Mouse (Mus musculus) CD4-positive helper T cell, adult 2 months (primary cell): ENCODE measurements around the gene Stra6.

Experiments
- DNase-seq: peaks from one replicate; pipeline ENCODE4 v3.0.0-alpha.2; 2012; ENCODE audit warnings: low read depth, missing footprints, low spot score

Gene Stra6

DNA sequence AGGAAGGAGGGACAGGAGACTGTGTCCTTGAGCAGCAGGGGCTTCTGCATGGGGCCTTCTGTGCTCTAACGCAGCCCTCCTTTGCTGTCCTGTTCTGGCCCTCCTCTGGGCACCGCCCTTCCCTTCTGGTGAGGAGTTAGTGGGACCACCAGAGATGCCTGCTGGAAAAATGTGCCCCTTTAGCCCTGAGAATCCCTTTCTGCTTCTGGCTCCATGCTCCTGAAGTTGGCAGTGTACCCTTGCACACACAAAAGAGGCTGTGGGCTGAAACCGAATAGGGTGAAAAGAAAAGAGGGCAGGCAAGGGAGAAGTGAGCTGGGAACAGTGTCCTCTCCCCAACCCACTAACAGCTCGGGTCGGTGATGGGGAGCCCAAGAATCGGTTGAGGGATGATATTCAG, 14.4 kb upstream of the Stra6 start:
- no peak for DNase-seq

DNA sequence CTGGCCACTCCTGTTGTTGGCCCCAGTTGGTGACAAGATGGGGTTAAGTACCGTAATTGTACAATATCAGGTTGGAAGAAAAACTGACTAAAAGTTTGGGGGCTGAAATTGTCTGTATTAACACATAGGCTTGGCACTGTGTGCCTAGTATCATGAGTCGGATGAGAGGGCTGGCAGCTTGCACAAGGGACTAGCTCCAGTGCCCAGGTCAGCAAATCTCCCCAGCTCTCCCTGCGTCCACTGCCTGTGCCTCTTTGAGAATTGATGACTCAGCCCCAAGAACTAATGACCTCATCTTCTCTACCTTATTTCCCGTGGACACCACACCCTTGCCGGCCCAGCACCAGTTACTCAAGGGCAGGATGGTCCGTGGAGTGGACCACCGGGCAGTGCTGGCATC, 13.7 kb upstream of the Stra6 start:
- DNase-seq, result no peak

DNA sequence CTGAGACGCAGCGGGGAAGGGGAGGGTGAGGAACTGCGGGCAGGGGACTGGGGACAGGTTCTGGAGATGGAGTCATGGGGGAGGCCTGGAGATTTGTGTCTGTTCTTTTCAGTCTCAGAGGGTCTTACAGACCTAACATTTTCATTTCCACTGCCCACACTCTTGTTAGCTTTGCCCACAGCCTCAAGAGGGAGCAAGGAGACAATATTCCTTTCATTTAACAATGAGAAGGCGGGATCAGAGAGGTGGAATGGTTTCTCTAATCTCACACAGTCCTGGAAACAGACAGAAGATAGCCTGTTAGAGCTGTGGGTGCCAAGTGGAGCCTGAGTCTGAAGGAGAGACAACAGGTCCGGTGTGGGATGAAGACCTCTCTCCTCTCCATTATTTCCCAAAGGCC, 11.7 kb upstream of the Stra6 start:
- no peak for DNase-seq

DNA sequence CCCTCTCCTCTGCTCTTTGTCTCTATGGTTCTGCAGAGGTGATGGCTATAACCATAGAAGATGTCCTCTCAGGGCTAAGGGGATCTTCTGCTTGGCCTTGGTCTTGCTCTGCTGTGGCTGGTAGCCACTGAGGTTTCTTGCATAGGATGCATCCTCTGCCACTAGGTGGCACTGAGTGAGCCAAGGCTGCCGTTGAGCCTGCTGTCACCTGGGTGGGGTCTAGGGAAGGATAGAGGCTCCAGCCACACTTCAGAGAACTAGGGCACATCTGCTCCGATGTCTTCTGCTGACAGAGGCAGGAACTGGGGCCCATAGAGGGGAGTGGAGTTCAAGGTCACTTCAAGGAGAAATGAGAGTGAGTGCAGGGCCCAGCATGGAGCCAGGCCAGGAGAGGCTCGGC, 10.5 kb upstream of the Stra6 start:
- DNase-seq, result peak; percentile 37

DNA sequence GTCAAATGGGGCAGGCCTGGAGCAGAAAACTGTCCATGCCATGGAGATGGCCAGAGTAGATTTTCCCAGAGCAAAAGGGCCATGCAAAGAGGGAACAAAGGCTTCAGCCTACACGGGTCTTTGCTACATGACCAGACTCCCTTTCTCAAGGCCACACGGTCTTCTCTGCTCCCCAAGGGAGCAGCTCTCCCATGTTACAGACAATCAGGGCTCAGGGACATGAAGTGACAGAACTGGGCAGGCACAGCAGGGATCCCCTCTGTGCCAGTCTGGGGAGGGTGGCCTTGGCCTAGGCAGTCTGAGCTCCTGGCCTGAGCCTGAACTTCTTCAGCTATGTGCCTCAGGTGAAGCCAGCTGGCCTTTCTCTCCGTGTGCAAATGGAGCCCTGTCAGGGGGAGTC, 10.0 kb upstream of the Stra6 start:
- no peak for DNase-seq

DNA sequence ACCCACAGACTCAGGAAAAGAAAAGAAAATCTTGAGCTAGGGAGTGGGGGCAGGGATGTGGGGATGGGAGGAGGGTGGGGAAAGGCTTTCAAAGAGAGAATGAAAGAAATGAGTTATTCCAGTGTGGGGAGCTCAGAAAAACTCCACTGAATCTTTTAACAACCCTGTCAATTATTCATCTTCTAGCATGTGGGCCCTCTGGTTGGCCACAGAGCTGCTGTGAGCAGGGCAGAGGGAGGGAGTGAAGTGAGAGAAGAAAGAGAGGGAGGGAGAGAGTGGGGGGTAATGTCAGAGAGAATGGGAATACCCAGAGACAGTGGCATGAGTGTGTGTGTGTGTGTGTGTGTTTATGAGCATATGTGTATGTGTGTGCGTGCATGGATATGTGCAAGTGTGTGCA, 9.6 kb upstream of the Stra6 start:
- no peak for DNase-seq

DNA sequence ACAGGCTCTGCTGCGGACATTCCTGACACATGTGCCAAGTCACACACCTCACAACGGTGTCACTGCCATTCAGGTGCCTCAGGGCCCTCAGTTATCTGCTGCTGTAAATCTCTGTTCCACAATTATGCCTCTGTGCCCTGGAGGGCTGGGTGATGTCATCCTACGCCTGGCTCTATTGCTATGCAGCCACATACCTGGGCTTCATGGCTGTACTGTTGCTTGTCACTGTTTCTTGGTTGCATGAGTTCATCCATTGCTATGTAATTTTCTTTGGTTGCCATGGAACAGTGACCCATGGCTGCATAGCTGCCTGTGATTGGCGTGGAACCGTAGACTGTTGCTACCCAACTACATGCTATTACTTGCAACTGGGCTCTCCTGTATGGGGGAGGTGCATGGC, 7.9 kb upstream of the Stra6 start:
- no peak for DNase-seq

DNA sequence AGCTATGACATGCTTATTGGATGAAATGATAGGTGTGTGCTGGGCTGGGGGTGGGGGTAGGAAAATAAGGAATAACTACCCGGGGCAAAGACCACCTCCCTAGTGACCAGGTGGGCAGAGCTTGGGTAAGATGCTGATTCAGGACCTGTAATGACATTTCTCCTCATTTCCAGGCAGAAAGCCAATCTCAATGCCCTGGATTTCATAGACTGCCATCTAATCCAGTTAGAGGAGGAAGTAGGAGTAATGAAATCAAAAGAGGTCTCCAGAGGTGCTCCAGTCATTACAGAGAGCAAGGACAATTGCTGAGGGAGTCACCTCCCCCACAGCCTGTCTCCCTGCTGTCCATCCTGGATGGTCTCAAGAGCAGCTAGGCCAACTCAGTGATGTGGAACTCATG, 3.7 kb upstream of the Stra6 start:
- DNase-seq, result no peak

DNA sequence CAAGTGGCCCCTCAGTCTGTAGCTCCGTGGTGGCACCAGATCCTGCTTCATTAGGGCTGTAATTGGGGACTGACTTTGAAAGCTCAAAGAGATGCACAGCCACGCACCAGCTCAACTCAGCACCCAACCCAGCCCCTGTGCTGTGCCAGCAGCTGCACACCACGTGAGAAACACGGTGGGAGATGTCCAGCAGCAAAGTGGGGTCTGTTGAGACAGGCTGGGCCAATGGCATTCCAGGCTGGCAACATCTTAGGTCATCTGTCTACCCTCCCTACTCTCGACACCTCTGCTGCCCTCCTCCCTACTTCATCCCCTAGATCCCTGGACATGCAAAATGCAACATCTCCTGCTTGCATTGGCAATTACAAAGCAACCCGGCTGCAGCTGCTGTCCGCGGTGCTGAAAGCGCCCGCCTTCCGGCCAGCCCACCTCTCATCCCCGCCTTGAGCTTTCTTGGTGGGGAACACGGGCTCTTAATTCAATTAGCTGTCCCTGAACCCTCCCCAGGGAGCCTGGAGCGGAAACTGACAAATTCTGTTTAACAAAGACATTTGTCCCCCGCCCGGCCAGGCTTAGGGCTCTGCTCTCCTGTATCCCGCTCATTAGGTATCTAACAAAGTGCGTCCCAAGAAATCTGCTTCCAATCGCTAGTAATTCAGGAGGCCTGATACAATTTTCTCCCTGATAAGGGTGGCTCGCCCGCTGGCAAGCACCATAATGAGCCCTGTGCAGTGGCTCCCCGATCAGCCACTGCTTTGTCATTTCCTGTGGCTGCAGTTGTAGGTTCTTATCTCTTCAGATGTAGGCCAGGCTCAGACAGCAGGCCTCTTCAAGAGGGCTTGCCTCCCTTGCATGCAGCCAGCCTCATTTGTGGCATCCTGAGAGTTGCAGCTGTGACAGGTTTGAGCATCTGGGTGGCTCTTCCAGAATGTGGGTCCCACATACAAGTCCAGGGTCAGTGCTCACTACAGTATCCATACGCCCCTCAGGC, 2.6 kb upstream of the Stra6 start:
- peak; percentile 24 for DNase-seq

DNA sequence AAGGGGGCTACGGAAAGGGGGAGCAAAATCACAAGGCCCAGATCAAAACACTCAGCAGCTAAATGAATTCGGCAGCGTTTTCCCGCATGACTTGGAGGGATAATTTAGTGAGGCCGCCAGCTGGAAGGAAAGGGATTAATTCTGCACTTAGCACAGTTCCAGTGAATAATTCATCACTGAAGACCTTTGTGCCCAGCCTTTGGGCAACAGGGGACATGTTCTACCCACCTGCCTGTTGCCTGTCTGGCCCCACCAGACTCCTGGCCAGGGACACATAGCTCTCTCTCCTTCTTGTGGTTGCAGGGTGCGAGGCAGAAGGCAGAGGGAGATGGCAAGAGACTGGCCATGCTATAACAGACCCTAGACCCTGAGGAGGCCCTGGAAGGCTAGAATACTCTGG, 1.9 kb downstream of the Stra6 start:
- no peak for DNase-seq

DNA sequence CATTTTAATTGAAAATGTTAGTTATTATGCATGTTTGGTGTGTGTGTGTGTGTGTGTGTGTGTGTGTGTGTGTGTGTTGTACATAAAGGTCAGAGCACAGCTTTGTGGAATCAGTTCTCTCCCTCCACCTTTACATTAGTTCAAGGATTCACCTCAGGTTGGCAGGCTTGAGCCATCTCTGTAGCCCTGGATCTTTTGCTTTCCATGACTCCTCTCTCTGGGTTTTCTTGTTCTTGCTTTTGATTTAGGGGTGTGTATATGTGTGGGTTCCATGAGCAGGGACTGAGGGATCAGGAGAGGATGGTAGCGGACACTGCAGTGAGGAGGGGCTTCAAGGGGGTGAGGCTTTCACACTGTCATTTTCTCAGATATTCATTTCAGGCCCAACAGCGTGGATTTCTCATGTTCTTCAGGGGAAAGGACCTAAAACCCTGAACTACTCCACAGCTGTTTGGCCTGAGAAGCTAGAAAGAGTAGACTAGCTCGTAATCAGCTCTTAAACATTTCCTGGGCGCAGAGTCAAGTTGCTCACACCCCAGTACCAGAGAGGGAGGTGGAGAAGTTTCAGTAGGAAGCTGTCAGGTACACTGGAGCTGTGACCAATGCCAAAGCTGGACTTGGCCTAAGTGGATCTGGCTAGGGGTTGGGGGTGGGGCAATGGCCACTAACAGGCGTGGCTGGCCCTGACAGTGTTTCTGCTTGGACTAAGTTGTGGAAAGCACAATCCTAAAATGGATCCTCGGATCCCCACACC, 2.6 kb downstream of the Stra6 start:
- no peak for DNase-seq

DNA sequence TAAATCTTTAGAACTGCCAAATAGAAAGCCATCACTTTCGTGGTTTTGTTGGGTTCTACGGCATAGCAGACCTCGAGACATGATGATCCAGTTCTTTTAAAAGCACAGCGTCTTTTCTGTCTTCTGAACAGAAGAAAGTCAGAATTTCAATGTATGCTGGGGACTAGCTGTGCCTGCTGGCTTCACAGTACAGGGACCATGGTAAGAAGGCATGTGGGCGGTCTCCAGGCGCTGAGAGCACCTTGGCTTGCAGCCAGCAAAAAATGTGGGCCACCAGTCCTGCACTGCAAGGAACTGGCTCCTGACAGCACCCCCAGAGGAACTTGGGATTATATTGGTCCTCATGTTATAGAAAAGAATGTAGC, 3.1 kb downstream of the Stra6 start:
- no peak for DNase-seq

DNA sequence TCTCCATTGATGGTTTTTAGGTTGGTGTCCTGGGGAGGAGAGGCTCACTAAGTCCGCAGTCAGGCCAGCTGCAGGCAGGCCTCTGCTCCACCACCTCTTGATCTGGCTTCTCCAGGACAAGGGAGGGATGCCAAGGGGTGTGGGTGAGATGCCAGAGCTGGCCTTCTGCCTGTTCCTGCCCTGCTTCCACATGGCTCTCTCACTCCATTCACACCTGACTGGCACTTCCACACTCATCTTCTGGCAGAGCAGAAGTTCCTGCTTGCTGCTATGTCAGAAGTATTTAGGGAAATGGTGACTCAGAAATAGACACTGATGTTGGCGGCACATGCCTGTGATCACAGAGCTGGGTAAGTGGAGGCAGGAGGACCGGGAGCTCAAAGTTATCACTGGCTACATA, 4.0 kb downstream of the Stra6 start:
- no peak for DNase-seq

DNA sequence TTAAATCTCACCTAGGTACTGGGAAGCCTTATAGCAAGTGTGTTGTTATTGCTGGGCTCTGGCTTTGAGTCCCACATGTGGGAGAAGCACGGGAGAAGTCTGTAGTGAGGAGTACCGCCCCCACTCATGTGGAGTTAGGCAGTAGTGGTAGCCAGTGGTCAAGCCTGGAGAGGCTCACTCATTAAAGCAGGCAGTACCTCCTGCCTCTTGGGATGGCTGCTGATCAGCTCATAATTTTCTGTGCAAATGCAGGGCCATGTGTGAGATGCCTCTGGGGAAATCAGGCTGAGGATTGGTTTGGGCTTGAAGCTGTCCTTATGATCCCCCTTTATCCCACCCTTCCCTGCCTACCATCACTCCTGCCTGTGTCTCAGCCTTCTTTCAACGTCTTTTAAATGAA, 11.0 kb downstream of the Stra6 start:
- no peak for DNase-seq

DNA sequence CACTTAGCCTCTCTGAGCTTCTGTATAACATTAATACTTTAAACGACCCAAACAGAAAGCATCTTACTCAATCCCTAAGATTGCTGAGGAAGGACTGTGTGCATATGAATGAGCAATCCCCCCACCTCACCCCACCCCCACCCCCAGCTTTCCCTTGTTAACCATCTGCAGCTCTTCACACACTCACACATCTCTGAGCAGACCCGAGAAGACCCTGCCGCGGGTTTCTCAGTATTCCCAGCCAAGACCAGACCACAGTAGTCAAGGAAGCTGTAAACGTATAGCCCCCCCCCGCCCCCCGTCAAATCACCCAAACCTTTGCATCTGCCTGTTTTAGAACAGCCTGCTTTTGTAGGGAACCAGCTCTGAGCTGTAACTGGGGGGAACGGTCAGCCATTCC, 21.0 kb downstream of the Stra6 start:
- DNase-seq, result no peak

DNA sequence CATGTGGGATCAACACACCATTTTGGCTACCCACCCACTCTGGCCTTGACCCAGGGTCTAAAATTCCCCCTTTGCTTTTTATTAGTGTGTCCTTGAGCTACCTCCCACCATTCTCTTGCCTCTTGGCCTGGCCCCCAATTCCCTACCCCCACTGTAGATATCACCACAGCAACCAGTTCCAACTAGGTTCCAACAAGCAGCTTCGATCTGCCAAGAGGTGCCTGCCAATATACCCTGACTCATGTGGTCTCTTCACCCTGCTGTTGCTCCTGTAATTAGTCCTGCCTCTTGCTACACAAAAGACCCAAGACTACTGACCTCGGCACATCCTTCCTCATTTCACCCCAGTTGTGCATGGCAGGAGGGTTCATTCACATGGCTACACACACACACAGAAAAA, 21.5 kb downstream of the Stra6 start:
- DNase-seq, result no peak

DNA sequence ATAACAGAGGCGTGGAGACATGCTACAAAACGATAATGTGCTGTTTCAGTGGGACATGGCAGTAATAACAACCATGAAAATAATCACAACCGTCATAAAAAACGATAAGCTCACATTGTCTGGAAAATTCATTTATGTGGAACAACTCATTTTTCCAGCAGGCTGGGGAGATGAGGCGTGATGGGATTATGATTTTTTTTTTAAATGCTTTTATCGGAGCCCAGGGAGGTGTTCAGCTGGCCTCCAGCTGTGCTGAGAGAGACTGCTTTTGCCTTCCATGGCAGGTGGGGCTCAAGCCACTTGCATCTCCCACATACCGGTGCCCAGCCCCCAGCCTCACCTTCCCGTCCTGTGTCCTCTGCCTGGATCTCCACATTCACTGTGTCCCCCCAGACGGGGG, 22.6 kb downstream of the Stra6 start:
- DNase-seq, result no peak

DNA sequence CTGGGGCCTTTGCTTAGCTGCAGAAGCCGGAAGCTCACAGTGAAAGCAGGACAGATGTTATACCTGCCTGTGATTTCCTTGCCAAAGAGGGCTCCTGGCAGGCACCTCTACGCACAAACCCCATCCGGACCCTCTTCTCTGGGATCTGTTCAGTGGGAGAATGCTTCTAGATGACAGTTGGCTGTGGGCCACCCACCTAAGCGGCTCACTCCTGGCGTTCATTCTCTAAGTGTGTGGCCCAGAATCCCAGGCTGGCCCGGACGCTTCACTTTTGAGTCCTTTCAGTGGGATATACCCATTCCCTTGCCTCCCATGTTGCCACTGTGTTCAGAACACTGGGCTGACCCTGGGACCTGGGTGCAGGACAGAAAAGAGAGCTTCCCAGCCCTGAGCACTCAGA, 23.3 kb downstream of the Stra6 start:
- DNase-seq, result no peak

DNA sequence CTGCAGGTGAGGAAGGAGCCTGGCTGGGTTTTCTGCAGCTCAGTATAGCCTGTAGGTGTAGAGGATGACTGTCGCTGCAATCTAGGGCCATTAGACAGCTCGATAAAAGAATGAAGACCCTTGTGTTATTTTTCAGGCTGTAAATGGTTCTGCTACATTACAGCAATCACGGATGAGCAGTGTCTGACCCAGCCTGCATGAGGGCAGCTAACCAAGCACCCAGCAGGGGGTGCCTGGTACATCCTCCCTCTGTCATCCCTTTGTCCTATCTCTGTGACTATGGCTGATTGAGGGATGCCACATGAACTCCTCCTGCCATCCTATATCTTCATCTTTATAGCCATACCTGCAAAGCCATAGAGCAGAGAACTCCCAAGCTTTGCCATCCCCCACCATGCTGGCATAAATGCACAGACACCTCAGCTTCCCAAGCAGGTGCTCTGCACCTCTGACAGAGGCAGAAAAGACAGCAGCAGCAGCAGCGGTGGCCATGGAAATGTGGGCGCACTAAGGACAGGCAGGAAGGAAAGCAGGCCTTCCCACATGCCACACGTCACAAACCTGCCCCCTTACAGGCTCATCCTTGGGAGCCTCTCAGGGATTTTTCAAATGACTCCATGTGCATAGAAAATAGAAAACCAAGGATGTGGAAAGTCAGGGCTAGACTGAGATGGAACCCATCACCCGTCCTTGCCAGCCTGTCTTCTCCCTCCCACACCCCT, 23.9 kb downstream of the Stra6 start:
- no peak for DNase-seq

DNA sequence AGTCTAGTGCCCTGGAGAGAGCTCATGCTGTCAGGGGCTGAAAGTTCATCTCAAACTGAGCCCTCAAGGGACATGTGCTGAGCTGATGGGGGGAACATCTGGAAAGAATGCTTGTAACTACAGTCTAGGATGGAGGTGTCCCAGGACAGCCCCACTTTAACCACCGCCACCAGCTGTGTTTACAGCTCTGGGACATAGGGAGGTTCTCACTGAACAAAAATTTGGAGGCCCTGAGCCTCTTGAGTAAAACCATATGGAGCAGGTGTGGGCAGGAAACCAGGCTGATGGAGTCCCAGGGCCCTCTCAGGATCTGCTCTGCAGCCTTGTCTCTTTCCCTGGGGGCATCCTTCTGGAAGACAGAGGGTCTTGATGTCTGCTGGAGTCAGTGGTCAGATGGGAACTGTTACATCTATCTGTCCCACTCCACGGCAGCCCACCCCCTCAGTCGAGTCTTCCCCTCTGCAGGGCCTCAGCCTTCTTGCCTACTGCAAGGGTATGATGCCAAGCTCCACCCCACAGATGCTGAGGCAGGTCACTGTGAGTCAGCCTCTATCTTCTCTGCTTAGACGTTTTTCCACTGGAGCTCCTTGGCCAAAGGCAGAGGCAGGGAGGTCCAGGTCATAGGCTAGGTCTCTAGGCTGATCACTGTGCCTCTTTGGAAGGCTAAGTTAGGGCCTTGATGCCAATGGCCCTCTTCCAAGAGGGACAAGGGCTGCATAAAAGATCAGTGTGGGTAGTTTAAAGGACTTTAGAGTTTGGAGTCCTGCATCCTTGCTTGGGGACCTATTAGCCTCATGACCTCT, 28.2 kb downstream of the Stra6 start:
- DNase-seq, result no peak

DNA sequence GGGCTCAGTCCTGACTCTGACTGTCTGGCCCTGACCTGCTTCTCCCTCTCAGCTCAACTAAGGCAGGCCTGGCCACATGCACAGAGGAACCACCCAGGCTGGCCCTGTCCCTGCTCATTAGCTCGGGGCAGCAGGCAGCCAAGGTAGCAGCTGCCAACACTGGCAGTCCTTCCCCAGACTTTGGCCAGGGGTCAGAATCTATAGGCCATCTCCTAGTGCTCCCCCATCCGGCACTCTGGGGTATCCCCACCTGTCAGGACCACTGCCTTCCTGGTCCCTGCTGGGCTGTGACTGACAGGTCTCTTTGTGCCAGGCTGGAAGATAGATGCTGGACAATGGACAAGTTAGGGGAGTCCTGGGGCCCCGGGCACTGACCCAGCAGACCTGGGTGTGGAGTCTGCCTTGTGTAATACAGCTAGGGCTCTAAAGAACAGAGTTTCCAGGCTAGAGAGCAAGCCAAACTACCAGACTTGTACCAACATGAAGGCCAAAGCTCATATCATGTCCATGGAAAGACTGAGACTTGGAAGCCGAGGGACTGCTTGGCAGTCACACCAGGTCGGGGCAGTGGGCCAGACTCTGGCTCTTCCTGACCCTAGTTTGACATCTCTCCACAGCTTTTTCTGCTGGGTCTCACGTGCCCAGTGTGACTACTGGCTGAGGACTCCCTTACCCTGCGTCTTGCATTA, 29.1 kb downstream of the Stra6 start:
- DNase-seq, result no peak
